Mouse (Mus musculus) urinary bladder, postnatal 10 days (tissue): Measurements from ENCODE around the gene Asic2.

ENCODE experiments used
- DNase-seq: peaks from one replicate; pipeline ENCODE4 v3.0.0; 2022; ENCODE audit warnings: low spot score

The Asic2 gene

GRCm38 (mm10) chr11:81968401-81968881 lies at the start of gene Asic2:
Gene Asic2, minus strand, starts transcription at chr11:81968457.
- DNase-seq = no peak

- no peak for DNase-seq
Measured at GRCm38 (mm10) chr11:82016181-82016780, 48.0 kb upstream of the Asic2 start.

GRCm38 (mm10) chr11:82015066-82015465 lies 46.8 kb upstream of the Asic2 start:
- DNase-seq = no peak

GRCm38 (mm10) chr11:82013756-82014155 lies 45.5 kb upstream of the Asic2 start:
- DNase-seq = no peak

- DNase-seq = no peak
Measured at GRCm38 (mm10) chr11:82011411-82012193, 43.3 kb upstream of the Asic2 start.

- no peak for DNase-seq
Measured at GRCm38 (mm10) chr11:82010115-82010514, 41.9 kb upstream of the Asic2 start.

GRCm38 (mm10) chr11:82006796-82007423 lies 38.7 kb upstream of the Asic2 start:
- no peak for DNase-seq

GRCm38 (mm10) chr11:82004810-82005209 lies 36.6 kb upstream of the Asic2 start:
- DNase-seq = no peak

GRCm38 (mm10) chr11:82000581-82000980 lies 32.3 kb upstream of the Asic2 start:
- no peak for DNase-seq

GRCm38 (mm10) chr11:81999469-81999868 lies 31.2 kb upstream of the Asic2 start:
- DNase-seq = no peak

- DNase-seq = no peak
Measured at GRCm38 (mm10) chr11:81998646-81999045, 30.4 kb upstream of the Asic2 start.

- no peak for DNase-seq
Measured at GRCm38 (mm10) chr11:81997085-81997484, 28.8 kb upstream of the Asic2 start.

- no peak for DNase-seq
Measured at GRCm38 (mm10) chr11:81996172-81996841, 28.1 kb upstream of the Asic2 start.

- DNase-seq = no peak
Measured at GRCm38 (mm10) chr11:81983146-81983545, 14.9 kb upstream of the Asic2 start.

- no peak for DNase-seq
Measured at GRCm38 (mm10) chr11:81982191-81982590, 13.9 kb upstream of the Asic2 start.

- no peak for DNase-seq
Measured at GRCm38 (mm10) chr11:81974577-81974976, 6.3 kb upstream of the Asic2 start.

- DNase-seq = no peak
Measured at GRCm38 (mm10) chr11:81973699-81974098, 5.4 kb upstream of the Asic2 start.

GRCm38 (mm10) chr11:81972044-81972443 lies 3.8 kb upstream of the Asic2 start:
- no peak for DNase-seq

- DNase-seq = no peak
Measured at GRCm38 (mm10) chr11:81966626-81967289, 1.5 kb downstream of the Asic2 start.

- DNase-seq = no peak
Measured at GRCm38 (mm10) chr11:81965653-81966625, 2.3 kb downstream of the Asic2 start.

GRCm38 (mm10) chr11:81964561-81964960 lies 3.7 kb downstream of the Asic2 start:
- DNase-seq = no peak
